Mouse (Mus musculus) kidney, adult 11 months (tissue): Measurements from ENCODE around the gene Gfy.
"Not testable (repeated sequence)": the region's sequence is repeated elsewhere in the genome, so short reads cannot be mapped to it uniquely, and the experiment has no call there.

Experiments used
- DNase-seq: peaks from one replicate; pipeline ENCODE4 v3.0.0; 2022

Gfy gene

DNA sequence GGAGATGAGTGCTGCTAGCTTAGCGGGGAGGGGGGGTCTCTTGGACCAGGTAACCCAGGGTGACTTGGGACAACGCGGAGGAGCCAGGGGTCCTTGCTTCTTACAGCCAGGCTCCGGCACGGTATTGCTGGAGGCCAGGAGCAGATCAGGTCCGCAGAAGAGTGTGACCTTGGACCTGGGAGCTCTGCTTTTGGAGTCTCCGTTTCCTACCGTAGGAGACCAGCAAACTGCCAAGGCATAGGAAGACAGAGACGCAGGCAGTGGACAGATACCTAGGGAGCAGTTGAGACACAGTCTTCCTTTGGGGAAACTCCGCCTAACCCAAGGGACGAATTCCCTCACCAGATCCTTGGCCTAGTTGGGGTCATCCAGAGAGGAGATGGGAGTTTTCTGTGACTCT is 13.7 kb downstream of the Gfy start:
- DNase-seq = no peak

DNA sequence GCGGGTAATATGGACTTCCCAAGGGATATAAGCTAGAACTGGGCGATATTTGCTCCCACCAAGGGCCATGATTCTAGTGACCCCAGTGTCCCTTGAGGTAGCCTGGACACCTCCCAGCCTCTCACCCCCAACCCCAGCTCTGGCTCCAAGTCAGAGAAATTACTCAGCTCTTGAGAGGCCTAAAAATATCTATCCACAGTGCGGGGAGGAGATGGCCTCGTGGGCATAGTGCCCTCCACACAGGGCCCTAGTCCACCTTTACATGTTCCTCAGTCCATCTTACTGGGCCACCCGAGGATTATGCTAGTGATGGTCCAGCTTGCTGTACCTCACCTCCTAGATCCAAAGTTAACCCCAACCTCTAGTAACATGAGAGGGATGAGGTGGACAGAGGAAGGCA is 14.5 kb downstream of the Gfy start:
- no peak for DNase-seq

DNA sequence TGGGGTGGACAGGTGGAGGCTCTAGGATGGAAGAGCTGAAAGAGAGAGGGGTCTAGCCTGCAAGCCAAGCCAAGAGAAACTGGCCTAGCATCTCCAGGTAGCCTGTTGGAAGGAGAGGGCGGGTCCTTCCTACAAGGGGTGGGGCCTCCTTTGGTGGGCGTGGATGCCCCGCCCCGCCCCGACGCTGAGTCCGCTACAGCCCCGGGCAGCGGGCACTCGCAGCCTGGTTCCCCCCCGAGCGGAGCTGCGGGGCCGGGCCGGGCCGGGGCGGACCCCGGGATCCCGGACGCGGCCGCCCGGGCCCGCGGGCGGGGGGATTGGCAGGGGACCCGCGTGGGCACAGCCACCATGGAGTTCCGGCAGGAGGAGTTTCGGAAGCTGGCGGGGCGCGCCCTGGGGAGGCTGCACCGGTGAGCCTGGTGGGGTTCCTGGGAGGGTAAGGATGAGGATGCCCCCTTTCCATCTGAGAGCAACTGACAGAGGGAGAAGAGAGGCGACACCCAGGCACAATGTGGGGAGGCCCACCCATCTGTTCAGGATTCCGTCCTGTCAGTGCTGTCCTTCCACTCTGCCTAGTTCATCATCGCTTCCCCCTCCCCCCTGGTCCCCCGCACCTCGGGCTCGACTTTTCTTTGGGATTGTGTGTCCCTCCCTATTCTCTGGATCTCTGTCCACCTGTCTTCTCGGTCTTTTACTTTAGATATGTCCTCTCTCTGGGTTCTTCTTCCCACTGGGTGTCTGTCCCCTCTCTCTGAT is 15.5 kb downstream of the Gfy start, which contains the start of gene Slc17a7:
Gene Slc17a7, plus strand, starts transcription at position 215 of the 756 bp plus-strand sequence.
- DNase-seq = no peak

DNA sequence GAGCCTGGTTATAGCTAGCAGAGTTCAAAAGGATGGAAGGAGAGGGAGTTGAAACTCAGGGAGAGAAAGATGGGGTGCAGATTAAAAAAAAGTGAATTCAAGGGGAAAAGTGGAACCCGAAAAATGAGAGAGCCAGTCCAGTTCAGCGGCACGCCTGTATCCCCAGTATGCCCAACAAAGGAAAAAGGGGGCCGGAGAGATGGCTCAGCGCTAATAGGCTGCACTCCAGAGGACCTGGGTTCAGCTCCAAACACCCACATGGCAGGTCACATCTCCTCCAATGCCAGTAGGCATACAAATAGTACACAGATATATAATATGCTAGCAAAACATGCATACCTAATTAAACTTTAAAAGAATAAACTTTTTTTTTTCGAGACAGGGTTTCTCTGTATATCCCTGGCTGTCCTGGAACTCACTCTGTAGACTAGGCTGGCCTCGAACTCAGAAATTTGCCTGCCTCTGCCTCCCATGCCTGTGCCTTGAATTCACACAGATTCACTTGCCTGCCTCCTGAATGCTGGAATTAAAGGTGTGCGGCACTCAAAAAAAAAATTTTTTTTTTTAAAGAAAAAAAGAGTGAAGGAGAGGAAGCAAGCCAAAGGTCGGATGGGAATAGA is 16.3 kb downstream of the Gfy start:
- DNase-seq = no peak

DNA sequence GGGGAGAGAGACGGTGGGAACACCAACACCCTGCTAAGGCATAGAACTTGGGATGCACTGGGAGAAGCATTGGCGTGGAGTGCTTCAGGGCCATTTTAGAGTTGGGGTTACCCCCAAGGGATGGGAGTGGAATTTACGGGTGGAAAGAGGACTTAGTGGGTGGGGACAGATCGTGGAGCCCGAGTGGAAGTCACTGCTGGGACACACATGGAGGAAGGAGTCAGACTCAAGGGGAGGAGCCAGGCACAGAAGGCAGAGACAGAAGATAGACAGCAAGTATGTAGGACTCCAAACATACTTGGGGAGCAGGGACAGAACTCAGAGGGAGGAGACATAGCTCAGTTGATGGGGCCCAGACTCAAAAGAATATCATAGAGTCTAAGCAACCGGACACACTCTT is 16.8 kb downstream of the Gfy start:
- DNase-seq = no peak

DNA sequence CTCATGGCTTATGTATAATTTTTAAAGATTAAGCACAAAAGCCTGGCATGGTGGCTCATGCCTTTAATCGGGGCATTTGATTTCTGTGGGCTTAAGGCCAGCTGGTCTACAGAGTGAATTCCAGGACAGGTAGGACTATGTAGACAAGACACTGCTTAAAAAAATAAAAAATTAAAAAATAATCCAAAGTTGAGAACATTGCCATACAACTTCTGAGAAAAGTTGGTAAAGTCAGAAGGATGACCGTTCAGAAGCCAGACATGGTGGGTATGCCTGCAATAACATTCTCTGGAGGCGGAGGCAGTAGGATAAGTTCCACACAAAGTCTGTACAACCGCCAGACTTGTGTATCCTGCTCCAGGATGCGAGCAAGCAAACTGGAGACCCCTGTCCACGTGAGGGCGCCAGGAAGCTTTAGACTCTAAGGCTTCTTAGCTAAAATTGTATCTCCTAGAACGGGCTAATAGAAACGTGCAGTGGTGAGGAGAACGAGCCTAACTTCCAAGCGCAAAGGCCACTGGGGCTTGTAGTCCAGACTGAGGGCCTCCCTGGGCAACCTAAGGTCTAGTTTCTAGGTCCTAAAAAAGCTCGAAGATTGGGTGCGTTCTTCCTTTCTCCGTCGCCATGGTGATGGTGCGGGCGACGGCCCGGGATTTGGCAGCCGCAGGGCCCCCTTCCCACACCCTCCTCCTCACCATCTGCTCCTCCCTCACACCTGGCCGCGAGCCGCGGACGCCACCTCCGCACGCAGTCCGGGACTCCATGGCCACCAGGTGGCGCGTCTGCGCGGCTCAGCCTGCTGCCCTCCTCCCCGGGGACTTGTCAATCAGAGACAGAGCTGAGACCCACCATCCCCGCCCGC is 17.5 kb downstream of the Gfy start:
- DNase-seq = peak; percentile 86

DNA sequence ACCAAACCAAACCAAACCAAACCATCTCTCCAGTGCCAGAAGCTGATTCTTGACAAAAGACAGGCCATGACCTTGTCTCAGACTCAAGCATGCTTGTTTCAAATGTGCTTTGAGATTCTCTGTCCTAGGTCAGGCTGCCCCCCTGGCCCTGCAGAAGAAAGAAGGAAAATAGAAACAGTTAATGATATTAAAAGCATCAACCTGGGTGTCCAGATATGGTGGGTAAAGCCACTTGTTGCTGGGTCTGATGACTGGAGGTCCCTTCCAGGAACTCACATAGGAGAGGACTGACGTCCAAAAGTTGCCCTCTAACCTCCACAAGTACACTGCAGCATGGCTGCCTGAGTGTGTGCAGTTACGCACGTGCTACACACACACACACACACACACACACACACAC is 18.5 kb downstream of the Gfy start:
- no peak for DNase-seq

DNA sequence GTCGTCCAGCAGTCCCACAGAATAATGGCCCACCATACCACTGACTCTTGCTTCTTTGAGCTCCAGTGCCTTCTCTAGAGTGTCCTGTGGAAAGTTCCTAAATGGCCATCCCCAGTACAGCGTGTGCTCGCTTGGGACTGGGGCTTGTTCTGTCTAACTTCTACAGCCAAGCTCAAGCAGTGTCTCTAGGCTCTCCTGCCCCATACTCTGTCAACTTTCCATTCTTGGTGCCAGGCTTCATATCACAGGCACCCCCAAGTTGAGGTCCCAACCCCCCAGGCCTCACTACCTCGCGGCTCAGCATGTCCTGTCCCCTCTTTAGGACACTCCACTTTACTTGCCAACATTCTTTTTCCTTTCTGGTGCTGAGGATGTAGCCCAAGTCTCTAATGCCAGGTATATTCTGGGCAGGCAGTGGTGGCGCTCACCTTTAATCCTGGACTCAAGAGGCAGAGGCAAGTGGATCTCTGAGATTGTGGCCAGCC is 19.0 kb downstream of the Gfy start:
- DNase-seq = no peak

DNA sequence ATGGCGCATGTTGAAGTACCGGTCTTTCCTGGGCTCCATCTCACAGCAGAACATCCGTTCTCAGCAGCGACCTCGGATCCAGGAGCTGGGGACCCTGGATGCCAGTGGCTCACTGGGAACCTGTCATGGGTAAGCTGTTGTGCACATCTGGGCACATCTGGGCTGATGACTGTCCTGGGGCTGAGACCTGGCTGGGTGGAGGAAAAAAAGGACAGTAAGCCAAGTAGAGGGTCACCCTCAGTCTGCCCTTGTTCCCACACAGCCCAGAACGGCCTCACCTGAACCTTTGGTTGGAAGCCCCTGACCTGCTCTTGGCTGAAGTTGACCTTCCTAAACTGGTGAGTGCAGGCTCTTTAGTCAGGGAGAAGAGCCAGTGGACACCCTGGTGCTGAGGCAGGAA is 20.4 kb downstream of the Gfy start:
- DNase-seq = no peak

DNA sequence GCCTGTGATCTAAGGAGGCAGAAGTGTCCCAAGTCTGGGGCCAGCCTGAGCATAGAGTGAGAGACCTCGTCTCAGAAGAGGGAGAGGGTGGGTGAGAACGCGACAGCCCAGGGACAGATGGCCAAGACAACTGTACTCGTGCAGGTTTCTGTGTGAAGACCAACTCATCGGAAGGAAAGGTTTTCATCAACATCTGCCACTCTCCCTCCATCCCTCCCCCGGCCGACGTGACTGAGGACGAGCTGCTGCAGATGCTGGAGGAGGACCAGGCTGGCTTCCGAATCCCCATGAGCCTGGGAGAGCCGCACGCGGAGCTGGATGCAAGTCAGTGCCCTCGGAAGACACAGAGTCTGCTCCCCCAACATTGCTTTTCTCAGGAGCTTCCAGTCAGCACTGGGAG is 21.9 kb downstream of the Gfy start:
- DNase-seq = no peak

DNA sequence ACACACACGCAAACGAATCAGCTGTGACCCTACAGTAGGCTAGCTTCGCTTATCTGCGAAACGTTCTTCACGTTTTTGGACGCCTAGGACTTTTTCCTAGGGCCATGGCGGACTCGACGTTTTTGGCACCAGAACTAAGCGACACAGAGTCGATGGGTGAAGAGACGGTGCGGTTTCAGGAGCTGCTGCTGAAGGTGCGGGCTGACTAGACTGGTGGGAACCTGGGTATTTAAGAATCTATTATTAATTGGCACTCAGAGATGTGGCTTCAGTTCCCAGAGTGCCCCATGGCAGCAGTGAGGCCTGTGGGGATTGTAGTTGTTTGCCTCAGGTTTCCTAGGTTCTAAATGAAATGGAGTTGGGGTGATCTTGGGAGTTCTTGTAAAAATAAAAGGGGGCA is 23.2 kb downstream of the Gfy start:
- no peak for DNase-seq

DNA sequence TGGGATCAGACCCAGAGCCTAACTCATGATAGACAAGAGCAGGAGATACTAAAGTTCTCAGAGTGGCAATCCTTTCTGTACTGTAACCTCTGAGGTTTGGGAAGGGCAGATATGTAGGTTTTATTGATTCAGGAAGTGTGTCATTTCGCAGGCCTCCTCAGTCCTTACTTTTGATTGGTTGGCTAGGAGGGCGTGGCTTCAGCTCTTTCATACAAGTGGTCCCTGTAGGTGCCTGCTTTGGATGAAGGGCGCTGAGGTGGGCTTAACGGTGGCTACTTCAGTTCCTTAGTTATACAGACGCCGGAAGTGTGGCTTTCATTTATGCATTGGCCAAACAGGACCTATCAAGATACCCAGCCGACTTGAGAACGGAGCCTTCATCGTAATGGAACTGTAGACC is 23.8 kb downstream of the Gfy start:
- DNase-seq = no peak

DNA sequence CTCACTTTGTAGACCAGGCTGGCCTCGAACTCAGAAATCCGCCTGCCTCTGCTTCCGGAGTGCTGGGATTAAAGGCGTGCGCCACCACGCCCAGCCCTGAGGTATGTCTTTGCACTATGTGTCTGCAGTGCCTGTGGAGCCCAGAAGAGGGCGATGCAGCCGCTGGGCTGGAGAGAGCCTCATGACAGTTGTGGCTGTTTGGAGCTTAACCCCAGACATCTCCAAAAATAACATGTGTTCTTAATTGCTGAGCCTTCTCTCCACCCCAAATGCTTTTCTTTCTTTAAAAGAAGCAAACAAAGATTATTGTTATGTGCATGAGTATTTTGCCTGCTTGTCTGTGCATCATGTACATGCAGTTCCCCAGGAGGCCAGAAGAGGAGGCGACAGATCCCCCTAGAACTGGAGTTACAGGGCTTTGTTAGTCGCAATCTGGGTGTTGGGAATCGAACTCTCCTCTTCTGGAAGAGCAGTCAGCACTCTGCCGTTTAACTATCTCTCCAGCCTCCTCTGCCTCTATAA is 24.3 kb downstream of the Gfy start:
- peak; percentile 59 for DNase-seq

DNA sequence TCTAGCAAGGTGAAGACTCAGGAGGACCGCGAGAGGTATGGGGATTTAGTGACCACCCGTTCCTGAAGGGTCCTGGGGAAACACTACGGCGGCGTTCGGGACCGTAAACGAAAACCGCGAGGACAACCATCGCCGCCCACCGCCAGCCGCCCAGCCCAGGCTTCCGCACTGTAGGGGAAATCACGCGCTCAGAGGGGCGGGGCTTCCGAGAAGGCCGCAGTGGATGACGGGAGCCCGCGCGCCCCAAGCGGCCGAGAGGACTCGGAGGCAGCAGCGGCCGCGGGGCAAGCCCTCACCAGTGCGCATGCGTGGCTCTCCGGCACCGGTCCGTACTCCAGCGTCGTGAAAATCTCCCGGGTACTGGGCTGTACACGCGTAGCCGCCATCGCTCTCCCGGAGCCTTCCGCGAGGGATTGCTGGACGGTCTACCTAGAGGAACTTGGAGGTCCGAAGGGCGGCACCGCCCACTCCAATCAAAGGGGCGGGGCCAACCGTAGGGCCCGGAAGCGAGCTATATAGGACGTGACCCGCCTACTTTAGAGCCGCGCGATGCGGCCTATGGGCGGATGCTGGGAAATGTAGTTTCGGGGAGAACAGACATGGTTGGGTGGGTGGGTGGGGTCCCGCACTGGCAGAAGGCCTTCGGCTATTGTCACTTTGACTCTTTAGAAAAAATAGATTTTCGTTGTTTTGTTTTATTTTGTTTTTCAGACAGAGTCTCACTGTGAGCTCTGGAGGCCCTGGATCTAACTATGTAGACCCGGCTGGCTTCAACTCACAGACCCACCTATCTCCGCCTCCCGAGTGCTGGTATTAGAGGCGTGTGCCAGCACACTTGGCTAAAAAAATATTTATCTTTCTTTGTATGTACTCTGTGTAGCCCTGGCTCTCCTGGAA is 25.0 kb downstream of the Gfy start, which contains the start of the genes Pih1d1 and Aldh16a1:
Gene Pih1d1, plus strand, starts transcription at position 208 of the 897 bp plus-strand sequence.
Gene Aldh16a1, minus strand, starts transcription at position 489 of the 897 bp plus-strand sequence.
- DNase-seq = peak; percentile 97

DNA sequence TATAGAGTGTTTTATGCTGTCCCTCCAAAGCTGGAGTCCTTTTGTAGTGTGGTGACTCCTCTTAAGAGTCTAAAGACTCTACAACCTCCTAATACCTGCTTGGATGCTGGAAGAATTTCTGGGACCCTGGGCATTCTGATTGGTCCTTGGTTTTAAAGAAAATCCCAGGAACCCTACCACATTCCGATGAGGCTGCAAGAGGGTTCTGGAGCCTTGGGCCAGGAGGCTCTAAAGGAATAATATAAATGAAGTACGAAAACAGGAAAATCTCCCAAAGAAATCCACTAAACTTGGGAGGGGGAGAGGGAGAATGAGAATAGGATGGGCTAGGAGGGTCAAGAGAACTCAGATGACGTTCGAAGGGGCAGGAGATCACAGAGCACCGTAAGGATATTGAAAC is 25.8 kb downstream of the Gfy start:
- DNase-seq = no peak

DNA sequence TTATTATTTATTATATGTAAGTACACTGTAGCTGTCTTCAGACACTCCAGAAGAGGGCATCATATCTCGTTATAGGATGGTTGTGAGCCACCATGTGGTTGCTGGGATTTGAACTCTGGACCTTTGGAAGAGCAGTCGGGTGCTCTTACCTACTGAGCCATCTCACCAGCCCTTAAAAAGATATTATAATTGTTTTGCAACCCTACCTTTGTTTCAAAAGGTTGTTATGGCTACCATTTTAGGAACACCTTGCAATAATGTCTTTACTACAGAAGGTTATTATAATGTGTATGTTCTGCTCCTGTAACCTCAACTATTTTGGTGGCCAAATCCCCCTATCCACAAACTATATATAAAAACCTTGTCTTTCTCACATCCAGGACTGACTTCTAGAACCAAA is 26.3 kb downstream of the Gfy start:
- not testable (repeated sequence) for DNase-seq

DNA sequence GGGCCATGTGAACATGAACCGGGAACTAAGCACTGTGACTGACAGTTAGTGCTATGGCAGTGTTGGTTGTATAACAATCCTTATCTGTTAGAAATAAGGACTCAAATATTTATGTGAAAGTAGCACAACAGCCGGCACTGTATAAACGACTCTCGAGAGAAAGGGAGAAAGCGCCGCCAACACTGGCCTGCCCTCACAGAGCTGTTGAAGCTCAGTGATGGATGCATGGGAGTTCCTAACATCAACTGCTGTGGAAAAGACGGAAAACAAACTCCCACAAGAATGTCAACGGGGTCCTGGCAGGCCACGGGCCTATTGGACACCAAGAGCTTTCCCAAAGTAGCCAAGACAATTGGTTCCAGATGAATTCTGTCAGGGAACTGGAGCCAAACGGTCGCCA is 28.1 kb downstream of the Gfy start:
- peak; percentile 59 for DNase-seq

DNA sequence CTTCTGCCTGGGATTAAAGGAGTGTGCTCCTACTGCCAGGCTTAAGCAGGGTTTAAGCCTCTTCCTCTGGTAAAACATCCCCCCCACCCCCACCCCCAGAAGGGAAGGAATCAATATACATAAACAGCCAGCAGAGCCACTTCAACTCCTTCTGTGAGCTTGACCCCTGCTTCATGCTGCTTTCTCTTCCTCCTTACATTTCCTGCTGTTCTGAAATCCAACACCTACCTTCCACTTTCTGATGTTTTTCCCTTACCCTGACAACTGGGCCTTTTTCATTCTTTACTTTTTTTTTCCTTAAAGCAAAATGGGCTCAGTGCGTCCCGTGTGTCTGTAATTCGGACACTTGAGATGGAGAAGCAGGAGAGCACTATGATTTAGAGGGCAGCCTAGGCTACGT is 29.0 kb downstream of the Gfy start:
- no peak for DNase-seq

DNA sequence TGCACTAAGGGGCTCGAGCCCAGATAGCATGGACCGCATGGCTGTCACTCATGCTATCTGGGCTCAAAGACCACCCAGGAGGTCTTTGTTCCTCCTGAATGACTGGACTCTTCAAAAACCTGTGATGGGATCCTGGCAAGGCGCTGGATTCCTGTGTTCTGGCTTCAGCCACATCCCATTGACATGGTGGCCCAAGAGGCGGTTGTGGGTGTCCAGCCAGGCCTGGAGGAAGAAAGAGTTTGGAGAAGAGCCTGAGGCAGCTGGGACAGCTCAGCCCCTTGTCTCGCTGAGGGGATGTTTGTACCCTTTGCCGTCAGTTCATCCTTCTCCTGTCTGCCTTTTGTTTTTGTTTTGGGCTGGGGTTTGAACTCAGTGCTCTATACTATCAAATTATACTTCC is 29.8 kb downstream of the Gfy start:
- DNase-seq = no peak

DNA sequence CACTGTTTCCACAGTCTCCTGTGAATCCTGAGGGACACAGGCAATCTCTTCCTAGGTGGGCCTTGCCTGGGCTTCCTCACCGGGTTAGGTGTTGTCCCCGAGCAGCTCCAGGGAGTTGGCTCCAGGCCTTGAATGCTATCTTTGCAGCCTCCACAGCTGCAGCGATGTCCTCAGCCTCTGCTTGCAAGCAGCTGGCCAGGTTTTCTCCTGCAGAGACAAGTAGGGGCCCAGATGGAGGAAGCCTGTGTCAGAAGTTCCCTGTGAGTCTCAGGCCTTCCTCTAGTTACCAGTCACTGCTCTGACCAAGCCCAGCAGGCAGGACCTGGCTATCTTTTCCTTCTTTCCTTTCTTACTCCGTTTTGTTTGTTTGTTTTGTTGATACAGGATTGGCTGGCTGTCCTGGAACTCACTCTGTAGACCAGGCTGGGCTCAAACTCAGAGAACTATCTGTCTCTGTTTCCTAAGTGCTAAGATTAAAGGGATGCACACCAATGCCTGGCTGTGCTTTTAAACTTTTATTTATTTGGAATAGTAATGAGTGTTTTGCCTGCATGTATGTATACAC is 30.8 kb downstream of the Gfy start:
- no peak for DNase-seq

DNA sequence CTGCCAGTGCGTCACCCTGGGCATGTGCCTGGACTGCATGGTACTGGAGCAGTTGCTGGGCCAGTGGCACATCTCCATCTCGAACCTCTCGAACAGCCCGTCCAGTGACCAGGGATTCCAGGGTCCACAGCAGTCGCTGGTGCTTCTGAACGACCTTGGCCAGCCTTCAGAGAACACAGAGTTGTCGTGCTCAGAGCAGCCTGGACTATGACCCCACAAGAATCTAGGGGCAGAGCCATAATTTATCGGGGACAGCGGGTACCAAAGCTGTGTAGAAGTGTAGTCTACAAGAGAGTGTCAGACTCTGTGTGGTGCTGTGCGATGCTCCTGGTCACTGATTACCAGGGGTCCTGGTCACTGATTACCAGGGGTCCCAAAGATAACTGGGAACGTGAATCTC is 31.5 kb downstream of the Gfy start:
- DNase-seq = peak; percentile 66

DNA sequence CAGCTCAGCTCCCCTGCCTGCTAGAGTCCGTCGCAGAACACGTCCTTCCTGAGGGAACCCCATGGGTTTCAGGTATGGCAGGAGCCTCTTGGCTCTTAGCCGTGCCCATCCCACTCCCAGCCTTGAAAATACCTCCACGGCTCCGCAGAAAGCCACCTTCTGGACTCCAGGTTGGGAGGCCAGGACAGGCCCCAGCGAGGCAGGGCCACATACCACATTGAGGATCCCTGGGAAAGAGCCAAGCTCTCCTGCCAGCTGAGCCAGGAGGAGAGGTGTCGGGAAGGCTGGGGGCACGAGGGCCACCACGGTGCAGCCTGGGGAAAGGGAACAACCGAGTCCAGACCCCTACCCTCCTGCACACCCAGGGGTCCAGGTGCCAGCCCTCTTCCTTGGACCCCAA is 32.1 kb downstream of the Gfy start:
- DNase-seq = peak; percentile 62
